Mouse (Mus musculus): ENCODE results near the gene Foxd1.

GRCm38 (mm10) chr13:98311597-98311996, 42.4 kb upstream of the Foxd1 start:
- TF ChIP-seq CTCF (IDR thresholded peaks at IDR 0.05; ENCODE audit: insufficient read depth, low read depth, low read length) (no peak), POLR2A (IDR thresholded peaks at IDR 0.05; ENCODE audit: insufficient read depth, low read depth, low read length) (no peak)
